Mouse (Mus musculus) hindbrain, embryonic 10.5 days (tissue): Measurements from ENCODE around the gene Rps6kb1. TPM values are rescaled to one million over a fixed set of nuclear protein-coding genes. Genes with fewer than 3 reads are reported as not detected.
"Not testable (repeated sequence)": the region's sequence is repeated elsewhere in the genome, so short reads cannot be mapped to it uniquely, and the experiment has no call there.

ENCODE experiments used
- DNase-seq: peaks from one replicate; pipeline ENCODE4 v3.0.0-alpha.2; 2017; ENCODE audit warnings: low spot score
- H3K27ac ChIP-seq: fragments of 300-500 bp; sonication (generic); 2 replicates; pipeline ENCODE4 v1.5.1; 2016; ENCODE audit warnings: mild to moderate bottlenecking, moderate library complexity
- H3K27me3 ChIP-seq: fragments of 300-500 bp; sonication (generic); 2 replicates; pipeline ENCODE4 v1.6.1; 2016; ENCODE audit warnings: mild to moderate bottlenecking; ENCODE audit not compliant: poor library complexity, insufficient read depth, severe bottlenecking
- H3K36me3 ChIP-seq: fragments of 300-500 bp; sonication (generic); 2 replicates; pipeline ENCODE4 v1.6.1; 2016; ENCODE audit warnings: mild to moderate bottlenecking, moderate library complexity
- H3K4me1 ChIP-seq: fragments of 300-500 bp; sonication (generic); replicated peaks from 2 replicates; pipeline ENCODE4 v1.6.1; 2016; ENCODE audit warnings: mild to moderate bottlenecking
- H3K4me3 ChIP-seq: fragments of 300-500 bp; sonication (generic); 2 replicates; pipeline ENCODE4 v1.5.1; 2016; ENCODE audit warnings: mild to moderate bottlenecking, moderate library complexity
- H3K9me3 ChIP-seq: fragments of 300-500 bp; sonication (generic); 2 replicates; pipeline ENCODE4 v1.6.1; 2016; ENCODE audit warnings: mild to moderate bottlenecking, moderate library complexity
- WGBS: fragments of 180-500 bp; shearing (Covaris S2); methylation state at CpG from one replicate; pipeline ENCODE4 v1.1.7; 2016; 5-methylcytosine and 5-hydroxymethylcytosine counted together
- microRNA counts: library from miRNA; unstranded; fragments of <30 nt; microRNA quantifications from one replicate; lab custom pipeline; 2017
- polyA plus RNA-seq: library from polyadenylated mRNA; unstranded; fragments of >200 nt; fragmentation: Nextera tagmentation; extraction: Ambion mirVana; gene quantifications from 2 replicates; pipeline ENCODE4 v1.2.1, GENCODE M21; 2016

Rps6kb1 gene
- polyA plus RNA-seq, 1 experiment from 2014 or later, result 43.5 TPM

- Histone ChIP-seq H3K27ac (no peak overlapping the region), H3K4me3 (no peak overlapping the region), H3K27me3 (no peaks in the 10 kb centered on the region), H3K9me3 (no peaks in the 10 kb centered on the region), H3K4me1 (peaks cover 8% of the 10 kb centered on the region), H3K36me3 (no peaks in the 10 kb centered on the region)
- 78% methylated on average over 4 of the region's 4 CpGs for WGBS
- DNase-seq, result no peak
These were observed 75.6 kb downstream of the Rps6kb1 start for GRCm38 (mm10) chr11:86468971-86469370.

- WGBS, result 84% methylated on average over 8 of the region's 8 CpGs
- Histone ChIP-seq H3K27me3 (no peaks in the 10 kb centered on the region), H3K36me3 (no peaks in the 10 kb centered on the region), H3K4me3 (no peak overlapping the region), H3K4me1 (peaks cover 8% of the 10 kb centered on the region), H3K9me3 (no peaks in the 10 kb centered on the region), H3K27ac (no peak overlapping the region)
- no peak for DNase-seq
These were observed 76.3 kb downstream of the Rps6kb1 start for GRCm38 (mm10) chr11:86468345-86468744.

- not testable (repeated sequence) for H3K4me3 ChIP-seq
- 21% methylated on average over 8 of the region's 8 CpGs for WGBS
- peak; percentile 69 for DNase-seq
These were observed 80.3 kb downstream of the Rps6kb1 start for GRCm38 (mm10) chr11:86464275-86464674.

GRCm38 (mm10) chr11:86462579-86462978, 82.0 kb downstream of the Rps6kb1 start:
- DNase-seq, result no peak
- Histone ChIP-seq H3K36me3 (no peaks in the 10 kb centered on the region), H3K9me3 (no peaks in the 10 kb centered on the region), H3K4me3 (no peak overlapping the region), H3K4me1 (no peaks in the 10 kb centered on the region), H3K27ac (no peak overlapping the region), H3K27me3 (no peaks in the 10 kb centered on the region)

More at GRCm38 (mm10) chr11:86464275-86464674, 80.3 kb downstream of the Rps6kb1 start:
- not testable (repeated sequence) for H3K4me1 ChIP-seq, H3K27me3 ChIP-seq, H3K36me3 ChIP-seq, H3K9me3 ChIP-seq, H3K27ac ChIP-seq

- Histone ChIP-seq H3K4me3 (no peak overlapping the region), H3K9me3 (no peaks in the 10 kb centered on the region), H3K27me3 (no peaks in the 10 kb centered on the region), H3K27ac (no peak overlapping the region), H3K36me3 (no peaks in the 10 kb centered on the region), H3K4me1 (no peaks in the 10 kb centered on the region)
- WGBS, result 91% methylated on average over 6 of the region's 6 CpGs
- DNase-seq, result no peak
These were observed 85.7 kb downstream of the Rps6kb1 start for GRCm38 (mm10) chr11:86458866-86459265.

- WGBS, result 85% methylated on average over 6 of the region's 6 CpGs
- no peak overlapping the region for H3K4me3 ChIP-seq
- H3K9me3 ChIP-seq, result no peaks in the 10 kb centered on the region
- no peaks in the 10 kb centered on the region for H3K27me3 ChIP-seq
- no peaks in the 10 kb centered on the region for H3K4me1 ChIP-seq
- DNase-seq, result no peak
- no peak overlapping the region for H3K27ac ChIP-seq
- no peaks in the 10 kb centered on the region for H3K36me3 ChIP-seq
These were observed 87.1 kb downstream of the Rps6kb1 start for GRCm38 (mm10) chr11:86457545-86457944.

GRCm38 (mm10) chr11:86453991-86454390, 90.6 kb downstream of the Rps6kb1 start:
- no peak for DNase-seq
- Histone ChIP-seq H3K4me1 (no peaks in the 10 kb centered on the region), H3K4me3 (no peak overlapping the region), H3K27ac (no peak overlapping the region), H3K27me3 (no peaks in the 10 kb centered on the region), H3K9me3 (no peaks in the 10 kb centered on the region), H3K36me3 (no peaks in the 10 kb centered on the region)
- 91% methylated on average over 5 of the region's 5 CpGs for WGBS

MicroRNAs encoded within 50 kb of the gene (microRNA counts, 519-probe panel; counts per million panel counts)
- 1,255 counts per million, percentile 77 among the panel's probes with 10 or more counts for microRNA mmu-miR-21 (lab: Ali Mortazavi, UCI)

Other genes starting within 250 kb of the Rps6kb1 start
- gene Med13, start 187.2 kb downstream of the Rps6kb1 start, polyA plus RNA-seq, result 5.9 and 7.4 TPM in 2 replicates
- 19.7 and 25.1 TPM in 2 replicates for gene Rnft1, start 60.1 kb downstream of the Rps6kb1 start, polyA plus RNA-seq
- gene Tubd1, start 186 bp upstream of the Rps6kb1 start, polyA plus RNA-seq, result 12.7 and 12.8 TPM in 2 replicates
- 92.8 and 96.1 TPM in 2 replicates for gene Vmp1, start 139.0 kb upstream of the Rps6kb1 start, polyA plus RNA-seq
- gene Ptrh2, start 139.2 kb upstream of the Rps6kb1 start, polyA plus RNA-seq, result 36.6 and 40.0 TPM in 2 replicates
- gene Cltc, start 212.8 kb upstream of the Rps6kb1 start, polyA plus RNA-seq, result 138 and 139 TPM in 2 replicates